Mouse (Mus musculus) CH12.LX (cell line): Measurements from ENCODE around the gene Slc25a10. TPM values are rescaled to one million over a fixed set of nuclear protein-coding genes. Genes with fewer than 3 reads are reported as not detected.

ENCODE experiments used
- DNase-seq: peaks from one replicate; pipeline ENCODE4 v3.0.0-alpha.2; 2013; ENCODE audit errors: extremely low read depth
- H3K27ac ChIP-seq: 2 replicates; pipeline ENCODE4 v1.5.1; 2012; ENCODE audit warnings: low read depth, mild to moderate bottlenecking, control low read depth, moderate library complexity; ENCODE audit not compliant: insufficient read depth
- H3K27me3 ChIP-seq: replicated peaks from 2 replicates; pipeline ENCODE3; 2012; ENCODE audit warnings: inconsistent platforms
- H3K36me3 ChIP-seq, 2 experiments: replicated peaks in 1 of 2; 2 replicates each; pipeline versions ENCODE3 to v1.6.1; 2012; ENCODE audit warnings: inconsistent platforms in 1 of 2, low read length in 1 of 2, mild to moderate bottlenecking in 1 of 2, mixed read lengths in 1 of 2, moderate library complexity in 1 of 2; ENCODE audit not compliant: control insufficient read depth in 1 of 2, insufficient read depth in 1 of 2
- H3K4me1 ChIP-seq, 2 experiments: 2 replicates each; pipeline ENCODE4 v1.6.1; 2012; ENCODE audit warnings: inconsistent platforms in 1 of 2, moderate library complexity in 1 of 2; ENCODE audit not compliant: insufficient read depth in 2 of 2, control insufficient read depth in 1 of 2
- H3K4me2 ChIP-seq: 2 replicates; pipeline ENCODE4 v1.6.1; 2012; ENCODE audit warnings: low read depth, mild to moderate bottlenecking, control low read depth; ENCODE audit not compliant: poor library complexity, insufficient read depth, severe bottlenecking
- H3K4me3 ChIP-seq, 3 experiments: fragments of 150-350 bp in 1 of 3; sonication (generic) in 1 of 3; replicated peaks in 1 of 3; 2 replicates each; pipeline versions ENCODE3 to v1.5.1; 2011 to 2012; ENCODE audit warnings: low read depth in 2 of 3, low read length in 2 of 3, mild to moderate bottlenecking in 2 of 3, moderate library complexity in 2 of 3, control low read depth in 1 of 3, improper control_type of control experiment in 1 of 3, inconsistent platforms in 1 of 3, mixed read lengths in 1 of 3; ENCODE audit not compliant: poor library complexity in 1 of 3
- H3K79me2 ChIP-seq: replicated peaks from 2 replicates; pipeline ENCODE4 v1.6.1; 2012; ENCODE audit warnings: mild to moderate bottlenecking, moderate library complexity; ENCODE audit not compliant: control insufficient read depth, poor library complexity, insufficient read depth, severe bottlenecking; ENCODE audit errors: extremely low read depth
- H3K9ac ChIP-seq: 2 replicates; pipeline ENCODE4 v1.6.1; 2012; ENCODE audit warnings: low read depth, mild to moderate bottlenecking, control low read depth, moderate library complexity; ENCODE audit not compliant: insufficient read depth
- H3K9me3 ChIP-seq: replicated peaks from 2 replicates; pipeline ENCODE3; 2012; ENCODE audit warnings: low read length, inconsistent platforms, mixed read lengths
- BHLHE40 ChIP-seq: IDR thresholded peaks from 2 replicates; pipeline ENCODE4 v1.6.1; 2011; ENCODE audit warnings: mild to moderate bottlenecking, low read depth, low read length, improper control_type of control experiment
- CHD1 ChIP-seq: IDR thresholded peaks from 2 replicates; pipeline ENCODE4 v1.6.1; 2012; ENCODE audit warnings: low read depth, low read length, improper control_type of control experiment, inconsistent platforms
- CHD2 ChIP-seq: IDR thresholded peaks from 2 replicates; pipeline ENCODE4 v1.6.1; 2011; ENCODE audit warnings: low read length, improper control_type of control experiment
- CTCF ChIP-seq, 2 experiments: IDR thresholded peaks in 1 of 2; conservative IDR thresholded peaks in 1 of 2; 2 replicates each; pipeline ENCODE4 v1.5.1; 2011 to 2012; ENCODE audit warnings: low read depth in 2 of 2, low read length in 2 of 2, improper control_type of control experiment in 1 of 2, inconsistent platforms in 1 of 2, mild to moderate bottlenecking in 1 of 2, moderate library complexity in 1 of 2
- E2F4 ChIP-seq: IDR thresholded peaks from 2 replicates; pipeline ENCODE4 v1.6.1; 2011; ENCODE audit warnings: low read depth, low read length, improper control_type of control experiment; ENCODE audit not compliant: insufficient replicate concordance
- ELF1 ChIP-seq: IDR thresholded peaks from 2 replicates; pipeline ENCODE4 v1.6.1; 2014; ENCODE audit warnings: low read depth, mild to moderate bottlenecking, inconsistent platforms, low read length, improper control_type of control experiment
- EP300 ChIP-seq: IDR thresholded peaks from 2 replicates; pipeline ENCODE4 v1.6.1; 2011; ENCODE audit warnings: low read length, improper control_type of control experiment
- GABPA ChIP-seq: IDR thresholded peaks from 2 replicates; pipeline ENCODE4 v1.6.1; 2012; ENCODE audit warnings: low read depth, low read length, improper control_type of control experiment, inconsistent platforms; ENCODE audit not compliant: insufficient replicate concordance
- HCFC1 ChIP-seq: IDR thresholded peaks from 2 replicates; pipeline ENCODE4 v1.6.1; 2012; ENCODE audit warnings: low read depth, mild to moderate bottlenecking, inconsistent platforms, low read length, improper control_type of control experiment
- IRF4 ChIP-seq: IDR thresholded peaks from 2 replicates; pipeline ENCODE4 v1.6.1; 2014; ENCODE audit warnings: low read depth, mild to moderate bottlenecking, inconsistent platforms, low read length, improper control_type of control experiment
- JUN ChIP-seq: IDR thresholded peaks from 2 replicates; pipeline ENCODE4 v1.6.1; 2011; ENCODE audit warnings: low read depth, mild to moderate bottlenecking, low read length, improper control_type of control experiment, moderate library complexity; ENCODE audit not compliant: insufficient read depth
- JUND ChIP-seq: conservative IDR thresholded peaks from 2 replicates; pipeline ENCODE4 v1.6.1; 2011; ENCODE audit warnings: low read depth, low read length, improper control_type of control experiment
- KAT2A ChIP-seq: IDR thresholded peaks from 2 replicates; pipeline ENCODE4 v1.6.1; 2012; ENCODE audit warnings: low read length, improper control_type of control experiment, inconsistent platforms; ENCODE audit not compliant: insufficient replicate concordance
- MAZ ChIP-seq: IDR thresholded peaks from 2 replicates; pipeline ENCODE4 v1.6.1; 2012; ENCODE audit warnings: low read depth, mild to moderate bottlenecking, inconsistent platforms, low read length, improper control_type of control experiment, moderate library complexity
- MEF2A ChIP-seq: IDR thresholded peaks from 2 replicates; pipeline ENCODE4 v1.6.1; 2014; ENCODE audit warnings: low read depth, mild to moderate bottlenecking, inconsistent platforms, low read length, improper control_type of control experiment, borderline replicate concordance
- MXI1 ChIP-seq: IDR thresholded peaks from 2 replicates; pipeline ENCODE4 v1.6.1; 2011; ENCODE audit warnings: mild to moderate bottlenecking, low read depth, low read length, improper control_type of control experiment
- NELFE ChIP-seq: IDR thresholded peaks from 2 replicates; pipeline ENCODE4 v1.6.1; 2011; ENCODE audit warnings: low read depth, low read length, improper control_type of control experiment
- PAX5 ChIP-seq: IDR thresholded peaks from 2 replicates; pipeline ENCODE4 v1.6.1; 2012; ENCODE audit warnings: low read length, inconsistent platforms, mixed read lengths
- POLR2A ChIP-seq: IDR thresholded peaks from 2 replicates; pipeline ENCODE4 v1.6.1; 2011; ENCODE audit warnings: low read depth, mild to moderate bottlenecking, improper control_type of control experiment, low read length
- POLR2AphosphoS2 ChIP-seq: IDR thresholded peaks from 2 replicates; pipeline ENCODE4 v1.6.1; 2011; ENCODE audit warnings: low read depth, low read length, improper control_type of control experiment
- RAD21 ChIP-seq: IDR thresholded peaks from 2 replicates; pipeline ENCODE4 v1.6.1; 2011; ENCODE audit warnings: low read depth, mild to moderate bottlenecking, low read length, improper control_type of control experiment, moderate library complexity
- RCOR1 ChIP-seq: conservative IDR thresholded peaks from 2 replicates; pipeline ENCODE4 v1.6.1; 2012; ENCODE audit warnings: low read depth, mild to moderate bottlenecking, inconsistent platforms, low read length, improper control_type of control experiment
- SMC3 ChIP-seq: IDR thresholded peaks from 2 replicates; pipeline ENCODE4 v1.6.1; 2011; ENCODE audit warnings: low read depth, low read length, improper control_type of control experiment
- TBP ChIP-seq: conservative IDR thresholded peaks from 2 replicates; pipeline ENCODE4 v1.6.1; 2011; ENCODE audit warnings: low read depth, low read length, improper control_type of control experiment
- TCF12 ChIP-seq: IDR thresholded peaks from 2 replicates; pipeline ENCODE4 v1.6.1; 2014; ENCODE audit warnings: low read depth, mild to moderate bottlenecking, inconsistent platforms, low read length, improper control_type of control experiment
- UBTF ChIP-seq: IDR thresholded peaks from 2 replicates; pipeline ENCODE4 v1.6.1; 2012; ENCODE audit warnings: low read depth, mild to moderate bottlenecking, inconsistent platforms, low read length, improper control_type of control experiment, moderate library complexity
- USF2 ChIP-seq: conservative IDR thresholded peaks from 2 replicates; pipeline ENCODE4 v1.6.1; 2011; ENCODE audit warnings: low read depth, low read length, improper control_type of control experiment
- ZKSCAN1 ChIP-seq: IDR thresholded peaks from 2 replicates; pipeline ENCODE4 v1.6.1; 2012; ENCODE audit warnings: low read depth, inconsistent platforms, low read length, improper control_type of control experiment, borderline replicate concordance
- ZMIZ1 ChIP-seq: IDR thresholded peaks from 2 replicates; pipeline ENCODE4 v1.6.1; 2012; ENCODE audit warnings: low read depth, mild to moderate bottlenecking, inconsistent platforms, low read length, improper control_type of control experiment
- ZNF384 ChIP-seq: IDR thresholded peaks from 2 replicates; pipeline ENCODE4 v1.6.1; 2012; ENCODE audit warnings: low read depth, low read length, improper control_type of control experiment, inconsistent platforms
- dilution Hi-C: fragments of 300-500 bp; cut with MboI; formaldehyde crosslinking; loops from 2 replicates; pipeline ENCODE4 v1.14.3; 2020; ENCODE audit warnings: low sequenced_read_pairs; ENCODE audit not compliant: extremely low pct_unique_long_range_greater_than_20kb, extremely low pct_ligation_motif_present
- in situ Hi-C: fragments of 300-500 bp; cut with MboI; formaldehyde crosslinking; loops from 3 replicates; pipeline ENCODE4 v1.14.3; 2019; ENCODE audit warnings: low sequenced_read_pairs, low pct_ligation_motif_present, low pct_unique_long_range_greater_than_20kb, mixed read lengths
- polyA plus RNA-seq: library from polyadenylated mRNA; unstranded; fragments of >175 nt; gene quantifications from 2 replicates; pipeline ENCODE4 v1.2.1, GENCODE M21; 2012; ENCODE audit warnings: low read depth; ENCODE audit not compliant: insufficient read length
- total RNA-seq, 2 experiments: library from RNA; depleted of rRNA; stranded (reverse); fragments of 300-350 nt in 1 of 2; fragments of >200 nt in 1 of 2; gene quantifications; 2 replicates each; pipeline ENCODE4 v1.2.3; 2012 to 2014

Slc25a10 gene
- total and polyA plus RNA-seq, 3 experiments: 32.9 to 45.9 (median 34.6) TPM

DNA sequence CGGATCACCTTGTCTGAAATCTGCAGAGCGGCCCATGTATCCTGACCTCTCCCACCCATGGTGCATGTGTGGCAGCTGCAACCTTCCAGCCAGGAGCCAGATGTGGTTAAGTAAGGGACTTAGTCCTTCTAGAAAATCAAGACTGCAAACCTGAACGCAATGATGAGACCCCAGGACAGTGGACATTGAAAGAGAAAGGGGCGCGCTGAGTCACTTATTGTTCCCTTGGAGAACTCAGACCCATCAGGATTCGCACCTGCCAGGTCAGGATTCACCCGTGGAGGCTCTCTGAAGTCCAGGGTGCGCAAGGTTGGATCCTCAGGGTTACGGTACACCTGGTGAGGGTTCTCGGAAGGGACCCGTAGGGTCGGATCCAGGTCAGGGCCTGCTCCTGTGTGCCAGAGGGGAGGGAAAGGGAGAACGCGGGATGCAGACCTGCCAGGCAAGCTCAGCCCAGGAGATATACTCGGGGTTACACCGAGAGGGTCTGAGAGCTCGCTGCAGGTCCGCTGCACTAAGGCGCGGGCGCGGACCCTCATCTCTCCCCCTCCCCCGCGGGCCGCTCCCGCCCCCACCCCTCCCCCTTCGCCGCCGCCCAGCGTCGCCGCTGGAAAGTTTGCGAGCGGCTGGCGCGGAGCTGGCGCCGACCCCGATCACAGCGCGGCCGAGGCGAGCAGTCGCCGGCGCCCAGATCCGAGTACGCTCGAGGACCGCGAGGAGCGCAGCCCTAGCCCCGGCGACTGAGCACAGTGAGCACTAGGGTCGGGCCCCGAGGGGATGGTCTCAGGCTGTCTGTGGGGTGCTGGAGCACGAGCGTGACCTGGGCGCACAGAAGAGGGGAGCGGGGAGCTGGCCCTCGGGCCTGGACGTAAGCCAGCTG, 38.7 kb downstream of the Slc25a10 start, which contains the start of gene Gcgr:
Gene Gcgr, plus strand, starts transcription at position 615 of the 880 bp plus-strand sequence.
- H3K4me2 ChIP-seq: no peak within 1 kb of the TSS
- peaks cover 10% of the 10 kb centered on the region for H3K9me3 ChIP-seq
- no peak within 1 kb of the TSS for H3K27ac ChIP-seq
- no peak for DNase-seq
- TF ChIP-seq ZNF384 (no peak), EP300 (no peak), GABPA (no peak), UBTF (no peak), RCOR1 (no peak), E2F4 (no peak), CTCF (conservative IDR thresholded peaks at IDR 0.05 in 1 of 2, IDR thresholded peaks at IDR 0.05 in 1 of 2; ENCODE audit: low read depth in 2 of 2, low read length in 2 of 2) (no peak), JUND (no peak), RAD21 (no peak), POLR2AphosphoS2 (no peak), MAZ (no peak), JUN (no peak), POLR2A (no peak), NELFE (no peak), MXI1 (no peak), TBP (no peak), BHLHE40 (no peak), TCF12 (no peak), MEF2A (no peak), PAX5 (no peak)
- dilution Hi-C loops (no loop called here), in situ Hi-C loops (no loop called here)
- H3K4me1 ChIP-seq: peaks cover 0 to 17% of the 10 kb centered on the region in 2 experiments; a peak in 2 of 4 replicates
- H3K36me3 ChIP-seq: no peaks in the 10 kb centered on the region
- H3K9ac ChIP-seq: no peak within 1 kb of the TSS
- no peaks in the 10 kb centered on the region for H3K79me2 ChIP-seq
- H3K27me3 ChIP-seq: peaks cover 40% of the 10 kb centered on the region
- no peak within 1 kb of the TSS for H3K4me3 ChIP-seq

DNA sequence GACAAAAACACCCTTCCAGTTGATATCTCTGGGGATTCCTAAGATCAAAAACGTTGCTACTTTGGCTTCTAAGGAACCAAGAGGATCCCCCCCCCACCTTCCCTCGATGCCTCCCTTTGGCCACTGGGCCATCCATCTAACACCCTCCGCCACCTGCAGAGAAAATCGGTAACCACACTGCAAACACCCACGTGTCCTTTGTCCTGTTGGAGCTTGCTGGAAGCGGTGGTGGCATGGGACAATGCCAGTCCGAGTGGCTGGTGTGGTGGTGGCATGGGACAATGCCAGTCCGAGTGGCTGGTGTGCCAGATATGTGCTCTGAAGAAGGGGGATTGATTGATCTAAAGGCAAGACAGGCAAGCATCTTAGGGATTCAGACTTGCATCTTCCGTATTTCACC, 40.0 kb downstream of the Slc25a10 start:
- Histone ChIP-seq H3K9me3 (peaks cover 9% of the 10 kb centered on the region), H3K4me1 (peaks cover 10 to 28% of the 10 kb centered on the region in 2 experiments), H3K79me2 (no peaks in the 10 kb centered on the region), H3K27ac (no peak overlapping the region), H3K9ac (no peak overlapping the region), H3K36me3 (no peaks in the 10 kb centered on the region), H3K27me3 (peaks cover 40% of the 10 kb centered on the region), H3K4me2 (no peak overlapping the region), H3K4me3 (no peak overlapping the region)
- TF ChIP-seq BHLHE40: no peak
- no peak for TF ChIP-seq ZMIZ1
- TF ChIP-seq JUND: no peak
- TF ChIP-seq E2F4: no peak
- TF ChIP-seq ZNF384: no peak
- TF ChIP-seq ELF1: no peak
- no peak for TF ChIP-seq CHD2
- no peak for TF ChIP-seq CHD1
- no peak for TF ChIP-seq IRF4
- no peak for TF ChIP-seq KAT2A
- no peak for TF ChIP-seq RCOR1
- TF ChIP-seq ZKSCAN1: no peak
- TF ChIP-seq TBP: no peak
- TF ChIP-seq USF2: no peak
- TF ChIP-seq HCFC1: no peak
- TF ChIP-seq SMC3: no peak
- dilution Hi-C loops: no loop called here
- in situ Hi-C loops: no loop called here
- DNase-seq: no peak
